Mouse (Mus musculus) ES-E14 (cell line): Measurements from ENCODE around the gene Pbld1. TPM values are rescaled to one million over a fixed set of nuclear protein-coding genes. Genes with fewer than 3 reads are reported as not detected.

Experiments
- DNase-seq: peaks from one replicate; pipeline ENCODE4 v3.0.0-alpha.2; 2013; ENCODE audit warnings: low read depth, low spot score
- H3K27ac ChIP-seq: 2 replicates; pipeline ENCODE4 v1.5.1; 2012; ENCODE audit warnings: low read depth, mild to moderate bottlenecking, low read length, moderate library complexity, mixed read lengths; ENCODE audit not compliant: poor library complexity, insufficient read depth, severe bottlenecking
- H3K36me3 ChIP-seq: 2 replicates; pipeline ENCODE4 v1.6.1; 2012; ENCODE audit warnings: mild to moderate bottlenecking, low read length, moderate library complexity, mixed read lengths; ENCODE audit not compliant: control insufficient read depth, poor library complexity, insufficient read depth, severe bottlenecking
- H3K4me1 ChIP-seq, 2 experiments: fragments of 150-350 bp in 1 of 2; sonication (generic) in 1 of 2; 2 replicates each; pipeline ENCODE4 v1.6.1; 2012; ENCODE audit warnings: low read length in 2 of 2, mild to moderate bottlenecking in 1 of 2, mixed read lengths in 1 of 2; ENCODE audit not compliant: control insufficient read depth in 2 of 2, insufficient read depth in 2 of 2, poor library complexity in 1 of 2
- H3K4me3 ChIP-seq, 2 experiments: fragments of 150-350 bp in 1 of 2; sonication (generic) in 1 of 2; 2 replicates each; pipeline ENCODE4 v1.5.1; 2012; ENCODE audit warnings: low read length in 2 of 2, low read depth in 1 of 2, mild to moderate bottlenecking in 1 of 2, mixed read lengths in 1 of 2; ENCODE audit not compliant: insufficient read depth in 1 of 2, poor library complexity in 1 of 2, severe bottlenecking in 1 of 2
- H3K9ac ChIP-seq: 2 replicates; pipeline ENCODE4 v1.6.1; 2012; ENCODE audit warnings: low read depth, mild to moderate bottlenecking, low read length, mixed read lengths; ENCODE audit not compliant: poor library complexity, insufficient read depth, severe bottlenecking
- H3K9me3 ChIP-seq: fragments of 150-350 bp; sonication (generic); 2 replicates; pipeline ENCODE4 v1.6.1; 2012; ENCODE audit warnings: low read depth, mild to moderate bottlenecking, low read length; ENCODE audit not compliant: control insufficient read depth, insufficient read depth
- CHD2 ChIP-seq: IDR thresholded peaks from 2 replicates; pipeline ENCODE4 v1.6.1; 2014; ENCODE audit warnings: mild to moderate bottlenecking, low read depth, low read length, inconsistent platforms
- HCFC1 ChIP-seq: IDR thresholded peaks from 2 replicates; pipeline ENCODE4 v1.6.1; 2012; ENCODE audit warnings: low read length, inconsistent platforms, borderline replicate concordance; ENCODE audit not compliant: insufficient read depth
- MAFK ChIP-seq: IDR thresholded peaks from 2 replicates; pipeline ENCODE4 v1.6.1; 2014; ENCODE audit warnings: mild to moderate bottlenecking, low read depth, low read length, inconsistent platforms; ENCODE audit not compliant: insufficient read depth
- ZC3H11A ChIP-seq: IDR thresholded peaks from 2 replicates; pipeline ENCODE4 v1.6.1; 2012; ENCODE audit warnings: low read depth, mild to moderate bottlenecking, inconsistent platforms, low read length, borderline replicate concordance
- ZNF384 ChIP-seq: IDR thresholded peaks from 2 replicates; pipeline ENCODE4 v1.6.1; 2012; ENCODE audit warnings: low read depth, low read length, inconsistent platforms
- in situ Hi-C, 2 experiments: fragments of 600-800 bp; cut with MboI; formaldehyde crosslinking; loops; one replicate each; pipeline ENCODE4 v1.15.1; 2025; ENCODE audit warnings: low sequenced_read_pairs in 2 of 2, inconsistent platforms in 1 of 2; ENCODE audit not compliant: unreplicated experiment in 2 of 2
- total RNA-seq: library from RNA; depleted of rRNA; stranded (reverse); fragments of 300-350 nt; gene quantifications from 2 replicates; pipeline ENCODE4 v1.2.3, GENCODE M21; 2012; rRNA removed

Gene Pbld1
- 3.6 and 4.1 TPM in 2 replicates for total RNA-seq

- in situ Hi-C loops: no loop called here
- H3K36me3 ChIP-seq: no peaks in the 10 kb centered on the region
- no peak for TF ChIP-seq ZNF384
- TF ChIP-seq CHD2: no peak
- no peak for TF ChIP-seq HCFC1
- TF ChIP-seq ZC3H11A: no peak
- TF ChIP-seq MAFK: no peak
These were observed at the start of gene Pbld1 for GRCm38 (mm10) chr10:63059862-63060261. Gene Pbld1, plus strand, starts transcription at chr10:63060162.

GRCm38 (mm10) chr10:63010268-63010667 is 49.7 kb upstream of the Pbld1 start:
- DNase-seq: no peak
- Histone ChIP-seq H3K36me3 (peaks cover 29% of the 10 kb centered on the region), H3K4me3 (no peak overlapping the region), H3K9me3 (no peaks in the 10 kb centered on the region), H3K9ac (no peak overlapping the region), H3K4me1 (no peaks in the 10 kb centered on the region), H3K27ac (no peak overlapping the region)
- TF ChIP-seq ZC3H11A (no peak), MAFK (no peak), CHD2 (no peak), ZNF384 (no peak), HCFC1 (no peak)
- in situ Hi-C loops: no loop called here

More at GRCm38 (mm10) chr10:63059862-63060261, at the start of gene Pbld1:
- no peak for DNase-seq
- peaks cover 0 to 10% of the 10 kb centered on the region in 2 experiments; a peak in 2 of 4 replicates for H3K4me1 ChIP-seq
- no peak within 1 kb of the TSS for H3K9ac ChIP-seq
- H3K27ac ChIP-seq: no peak within 1 kb of the TSS
- no peaks in the 10 kb centered on the region for H3K9me3 ChIP-seq
- no peak within 1 kb of the TSS for H3K4me3 ChIP-seq

- TF ChIP-seq ZC3H11A: no peak
- no peak for TF ChIP-seq CHD2
- no peak overlapping the region for H3K9ac ChIP-seq
- no peak overlapping the region for H3K4me3 ChIP-seq
- H3K9me3 ChIP-seq: no peaks in the 10 kb centered on the region
- H3K36me3 ChIP-seq: peaks cover 35% of the 10 kb centered on the region
- no peak for DNase-seq
- no peaks in the 10 kb centered on the region for H3K4me1 ChIP-seq
- no peak overlapping the region for H3K27ac ChIP-seq
- in situ Hi-C loops: no loop called here
These were observed 48.4 kb upstream of the Pbld1 start for GRCm38 (mm10) chr10:63011556-63011955.

- DNase-seq: no peak
- in situ Hi-C loops: no loop called here
These were observed 46.5 kb upstream of the Pbld1 start for GRCm38 (mm10) chr10:63013476-63013875.

GRCm38 (mm10) chr10:63014168-63014567 is 45.8 kb upstream of the Pbld1 start:
- TF ChIP-seq MAFK (no peak), ZC3H11A (no peak), HCFC1 (no peak), ZNF384 (no peak), CHD2 (no peak)
- Histone ChIP-seq H3K4me1 (no peaks in the 10 kb centered on the region), H3K9ac (no peak overlapping the region), H3K36me3 (peaks cover 34% of the 10 kb centered on the region), H3K9me3 (no peaks in the 10 kb centered on the region), H3K4me3 (no peak overlapping the region), H3K27ac (no peak overlapping the region)
- no peak for DNase-seq
- in situ Hi-C loops: no loop called here

More at GRCm38 (mm10) chr10:63013476-63013875, 46.5 kb upstream of the Pbld1 start:
- TF ChIP-seq ZNF384: no peak
- TF ChIP-seq CHD2: no peak
- TF ChIP-seq HCFC1: no peak
- TF ChIP-seq MAFK: no peak
- no peak for TF ChIP-seq ZC3H11A
- Histone ChIP-seq H3K9me3 (no peaks in the 10 kb centered on the region), H3K4me1 (no peaks in the 10 kb centered on the region), H3K4me3 (no peak overlapping the region), H3K27ac (no peak overlapping the region), H3K9ac (no peak overlapping the region), H3K36me3 (peaks cover 36% of the 10 kb centered on the region)
